Mouse (Mus musculus): ENCODE results near the gene Gjd3.

The Gjd3 gene

GRCm38 (mm10) chr11:98942923-98943641 is 39.7 kb downstream of the Gjd3 start:
- peak; percentile 76 for DNase-seq

DNA sequence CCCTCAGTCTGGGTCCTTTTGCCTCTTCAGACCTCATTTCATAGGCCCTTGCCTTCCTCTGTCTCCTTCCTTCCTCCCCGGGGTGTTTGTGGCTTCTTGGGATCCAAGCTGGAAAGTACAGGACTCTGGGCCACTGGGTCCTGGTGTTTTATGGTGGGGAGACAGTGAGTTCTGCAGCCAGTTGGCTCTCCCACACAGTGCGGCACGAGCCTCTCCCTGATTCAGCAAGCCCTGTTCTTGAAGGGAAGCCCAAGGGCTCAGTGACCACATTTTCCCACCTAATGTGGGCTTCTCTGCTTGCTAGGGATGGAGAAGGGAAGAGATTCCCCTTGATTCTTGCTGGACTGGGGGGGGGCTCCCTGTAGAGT is 40.3 kb downstream of the Gjd3 start:
- DNase-seq, result no peak

DNA sequence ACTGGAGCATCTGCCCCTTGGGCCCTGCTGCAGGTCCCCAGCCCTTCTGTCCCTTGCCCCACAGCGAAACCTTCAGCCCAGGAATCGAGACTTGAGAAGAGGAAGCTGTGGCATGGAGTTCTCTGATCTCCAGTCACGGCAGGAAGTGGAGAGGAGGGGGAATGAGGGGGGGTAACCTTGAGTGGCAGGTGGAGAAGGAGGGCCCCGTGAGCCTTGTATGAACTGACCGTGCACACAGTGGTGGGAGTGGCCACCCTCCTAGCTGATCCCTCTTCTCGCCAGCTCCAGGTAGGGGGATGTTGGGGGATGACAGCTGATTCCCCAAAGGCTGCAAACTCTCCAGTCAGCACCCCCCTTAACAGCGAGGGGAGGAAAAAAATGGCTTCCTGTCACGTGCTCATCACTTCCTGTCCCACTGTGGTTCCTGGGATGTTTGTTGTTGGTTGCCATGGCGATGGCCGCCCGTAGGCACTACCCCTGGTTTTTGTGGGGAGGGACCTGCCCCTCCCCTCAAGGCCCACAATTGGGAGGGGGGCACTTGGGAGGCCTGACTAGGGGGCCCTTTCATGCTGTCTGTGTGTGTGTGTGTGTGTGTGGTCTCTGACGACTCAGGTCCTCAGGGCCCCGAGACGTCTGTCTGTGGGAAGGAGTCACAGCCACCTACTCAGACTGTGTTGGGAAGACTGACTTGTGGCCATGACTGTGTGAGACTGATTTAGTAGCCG is 40.8 kb downstream of the Gjd3 start:
- peak; percentile 90 for DNase-seq

GRCm38 (mm10) chr11:98941341-98941825 is 41.4 kb downstream of the Gjd3 start:
- DNase-seq, result peak; percentile 84

- no peak for DNase-seq
Observed at GRCm38 (mm10) chr11:98940776-98941175, 42.0 kb downstream of the Gjd3 start.

DNA sequence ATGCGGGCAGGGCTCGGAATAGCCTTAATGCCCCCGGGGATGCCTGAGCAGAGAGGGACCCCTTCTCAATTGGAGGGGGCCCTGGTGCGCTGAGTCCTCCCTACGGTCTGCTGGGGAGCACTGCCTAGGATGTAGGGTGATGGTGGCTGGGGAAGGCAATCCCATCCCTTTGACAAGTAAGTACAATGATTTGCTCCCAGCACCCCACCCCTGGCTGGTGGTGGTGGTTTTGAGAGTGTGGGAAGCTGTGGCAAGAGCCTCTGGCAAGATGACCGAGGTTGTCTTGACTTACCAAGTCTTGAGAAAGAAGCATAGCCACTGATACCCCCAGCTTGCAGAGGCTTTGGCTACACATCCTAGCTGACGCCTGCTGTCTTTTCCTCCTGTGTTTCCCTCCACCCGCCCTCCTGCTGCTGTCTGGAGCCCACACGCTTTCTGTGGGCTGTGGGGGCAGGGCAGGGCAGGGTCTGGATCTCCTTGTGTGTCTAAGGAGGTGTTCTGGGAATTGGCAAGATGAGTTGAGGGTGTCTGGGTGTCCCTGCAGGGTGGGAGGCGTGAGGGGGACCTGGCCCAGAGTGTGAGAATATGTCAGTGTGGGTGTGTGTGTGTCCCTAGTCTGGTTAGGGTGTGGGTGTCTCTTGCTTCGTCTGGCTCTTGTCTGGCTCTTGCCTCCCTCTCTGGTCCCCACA is 42.7 kb downstream of the Gjd3 start:
- no peak for DNase-seq

- DNase-seq, result peak; percentile 21
Observed at GRCm38 (mm10) chr11:98939084-98939952, 43.5 kb downstream of the Gjd3 start.

DNA sequence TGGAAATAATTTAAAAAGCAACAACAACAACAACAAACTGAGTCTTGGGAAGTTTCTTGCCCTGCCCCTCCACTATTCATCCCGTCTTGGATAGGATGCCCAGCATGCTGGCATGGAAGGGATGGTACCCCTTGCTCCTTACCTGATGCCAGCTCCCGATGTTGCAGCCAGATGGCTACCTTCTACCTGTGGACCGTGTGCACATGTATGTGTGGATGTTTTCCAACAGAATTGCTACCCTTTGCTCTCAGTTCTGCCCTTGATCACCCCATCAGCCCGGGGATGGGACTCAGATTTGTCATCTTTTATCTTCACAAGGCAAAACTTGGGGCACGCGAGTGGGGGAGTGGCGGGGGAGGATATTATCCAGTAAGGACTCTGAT is 44.1 kb downstream of the Gjd3 start:
- DNase-seq, result peak; percentile 30

- peak; percentile 74 for DNase-seq
Observed at GRCm38 (mm10) chr11:98937914-98938694, 44.7 kb downstream of the Gjd3 start.

DNA sequence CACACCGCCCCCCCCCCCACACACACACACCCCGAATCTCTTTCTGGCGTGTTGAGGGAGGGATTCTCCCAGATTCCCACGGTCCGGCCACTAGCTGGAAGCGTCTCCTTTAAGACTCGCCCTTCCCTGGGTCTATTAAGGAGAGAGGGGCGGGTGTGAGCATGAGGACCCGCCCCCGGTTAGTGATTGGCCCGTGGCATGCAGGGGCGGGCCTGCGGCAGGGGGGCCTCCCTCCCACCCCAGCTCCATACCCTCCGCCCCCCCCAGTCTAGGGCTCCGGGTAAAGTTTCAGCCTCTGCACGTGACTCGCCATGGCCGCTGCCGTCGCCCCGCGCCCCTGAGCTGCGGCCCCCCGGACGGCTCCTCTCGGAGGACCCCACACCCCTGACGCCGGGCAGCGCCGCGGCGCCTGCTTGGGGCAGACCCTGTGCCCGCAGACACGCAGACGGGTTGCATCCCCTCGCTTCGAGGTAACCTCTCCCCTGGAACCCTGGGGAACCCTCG is 45.4 kb downstream of the Gjd3 start:
- peak; percentile 95 for DNase-seq

GRCm38 (mm10) chr11:98936606-98937409 is 46.0 kb downstream of the Gjd3 start:
- DNase-seq, result peak; percentile 66

DNA sequence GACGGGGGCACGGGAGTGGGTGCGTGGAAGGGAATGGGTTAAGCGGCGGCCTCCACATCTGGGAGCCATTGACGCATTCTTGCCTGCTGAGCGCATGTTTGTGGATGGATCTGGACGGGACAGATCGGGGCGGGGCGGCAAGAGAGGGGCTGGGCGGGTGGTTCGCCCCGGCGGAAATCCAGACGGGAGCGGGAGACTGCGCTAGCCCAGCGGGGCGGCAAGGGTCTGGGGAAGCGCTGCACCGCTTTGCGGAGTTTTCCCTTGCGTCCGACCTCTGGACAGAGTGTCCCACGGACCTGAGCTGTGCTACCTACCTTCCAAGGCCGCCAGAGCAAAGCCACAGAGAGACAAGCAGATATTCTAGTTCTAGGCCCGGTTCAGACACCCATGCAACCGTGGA is 46.6 kb downstream of the Gjd3 start:
- DNase-seq, result peak; percentile 75

DNA sequence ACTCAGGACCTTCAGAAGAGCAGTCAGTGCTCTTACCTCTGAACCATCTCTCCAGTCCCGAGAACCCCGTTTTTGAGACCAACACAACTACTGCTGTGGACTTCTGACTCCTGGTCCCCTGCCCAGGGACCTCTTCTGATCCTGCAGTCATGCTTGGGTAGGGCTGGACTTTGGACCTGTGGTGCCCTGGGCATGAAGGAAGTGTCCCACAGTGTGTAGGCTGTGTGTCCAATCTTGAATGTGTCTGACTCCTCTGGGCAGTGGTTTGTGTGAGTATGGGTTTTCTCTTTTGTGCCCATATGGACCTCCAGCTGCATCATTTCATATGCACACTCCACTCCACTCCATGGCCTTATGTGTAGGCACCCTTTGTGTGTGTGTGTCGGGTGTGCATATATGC is 47.7 kb downstream of the Gjd3 start:
- peak; percentile 95 for DNase-seq

- DNase-seq, result peak; percentile 19
Observed at GRCm38 (mm10) chr11:98934367-98934766, 48.4 kb downstream of the Gjd3 start.

DNA sequence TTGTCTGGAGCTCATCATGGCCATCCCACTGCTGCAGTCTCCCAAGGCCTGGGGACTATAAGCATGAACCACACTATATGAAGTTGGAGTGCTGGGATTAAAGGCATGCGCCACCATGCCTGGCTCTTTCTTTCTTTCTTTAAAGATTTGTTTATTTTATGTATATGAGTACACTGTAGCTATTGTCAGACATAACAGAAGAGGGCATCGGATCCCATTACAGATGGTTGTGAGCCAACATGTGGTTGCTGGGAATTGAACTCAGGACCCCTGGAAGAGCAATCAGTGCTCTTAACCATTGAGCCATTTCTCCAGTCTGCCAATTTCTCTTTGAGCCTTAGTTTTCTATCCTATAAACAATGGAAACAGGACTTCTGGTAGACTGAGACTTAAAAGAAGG is 49.0 kb downstream of the Gjd3 start:
- DNase-seq, result peak; percentile 8

DNA sequence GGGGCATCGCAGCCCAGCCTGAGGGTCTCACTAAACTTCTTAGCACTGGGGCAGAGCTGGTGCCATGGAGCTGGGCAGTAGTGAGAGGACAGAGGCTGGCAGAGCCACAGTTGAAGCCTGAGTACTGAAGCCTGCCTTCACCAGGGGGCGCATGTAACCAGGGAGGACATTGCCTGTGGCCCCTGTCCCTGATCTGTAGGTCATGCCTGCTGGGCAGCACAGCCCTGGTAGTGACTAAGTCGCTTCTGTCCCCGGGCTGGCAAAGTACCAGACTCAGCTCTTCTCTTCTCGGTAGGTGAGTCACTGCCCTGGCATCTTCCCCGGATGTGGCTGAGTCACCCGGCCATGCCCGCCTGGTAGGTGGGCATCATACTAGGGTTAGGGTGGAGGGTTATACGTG is 49.7 kb downstream of the Gjd3 start:
- DNase-seq, result peak; percentile 74

DNA sequence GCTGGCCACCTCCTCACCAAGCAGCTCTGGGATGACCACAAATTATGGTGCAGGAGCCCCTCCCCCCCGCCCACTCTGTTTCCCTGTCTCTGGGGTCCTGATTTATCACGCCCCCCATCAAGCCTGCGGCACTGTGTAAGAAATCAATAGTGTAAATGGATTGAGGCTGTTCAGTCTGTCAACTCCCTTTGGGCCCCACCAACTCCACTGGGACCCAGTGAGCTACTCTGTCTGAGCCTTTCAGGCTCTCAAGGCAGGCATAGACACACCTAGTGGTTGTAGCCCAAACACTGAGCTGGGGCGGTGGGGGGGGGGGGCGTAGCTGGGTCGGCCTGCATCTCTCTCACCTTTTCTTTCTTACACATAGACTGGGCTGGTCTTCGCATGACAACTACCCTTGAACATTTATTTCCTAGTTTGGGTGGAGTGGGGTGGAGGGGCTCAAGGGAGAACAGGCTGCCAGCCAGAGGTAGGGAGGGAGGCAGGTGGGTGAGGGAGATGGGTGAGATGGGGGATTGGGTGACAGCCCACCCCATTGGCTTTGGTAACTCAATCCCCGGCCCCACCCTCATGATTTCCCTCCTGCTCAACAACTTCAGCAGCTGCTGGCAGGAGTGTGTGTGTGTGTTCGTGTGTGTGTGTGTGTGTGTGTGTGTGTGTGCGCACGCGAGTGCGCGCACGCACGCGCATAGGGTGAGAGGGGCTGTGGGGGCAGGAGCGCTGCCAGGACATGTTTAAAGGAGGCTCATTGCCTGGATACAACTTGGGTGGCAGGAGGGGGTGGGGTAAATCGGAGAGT is 50.3 kb downstream of the Gjd3 start:
- DNase-seq, result peak; percentile 8

Data from kidney, adult 9 months (tissue).